Mouse (Mus musculus): ENCODE measurements around the gene Col4a6. TPM values are rescaled to one million over a fixed set of nuclear protein-coding genes. Genes with fewer than 3 reads are reported as not detected.

Col4a6 gene
- polyA plus RNA-seq, 1 experiment from 2014 or later: 0.84 TPM

DNA sequence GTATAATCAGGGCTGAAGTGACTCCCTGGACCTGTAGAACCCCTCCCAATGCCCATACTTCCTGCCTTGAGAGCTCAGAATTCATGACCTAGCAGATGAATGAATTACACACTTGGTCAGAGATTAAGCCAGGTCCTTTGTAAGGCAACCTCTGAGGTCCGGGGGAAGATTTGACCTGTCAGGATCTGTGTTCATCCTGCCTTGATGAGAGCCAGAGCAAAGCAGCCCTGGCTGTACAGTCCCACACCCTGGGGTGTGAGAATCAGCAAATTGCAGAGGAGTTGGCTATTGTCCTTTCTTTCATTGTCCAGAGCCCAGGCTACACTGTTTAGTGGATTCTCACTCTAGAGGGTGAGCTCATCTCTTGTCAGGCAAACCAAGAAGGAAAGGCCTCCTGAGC, 207.9 kb downstream of the Col4a6 start:
- Histone ChIP-seq H3K9ac (replicated peaks) (no peak overlapping the region), H3K4me3 (replicated peaks) (no peak overlapping the region), H3K36me3 (no peaks in the 10 kb centered on the region), H3K4me1 (replicated peaks) (no peaks in the 10 kb centered on the region), H3K9me3 (no peaks in the 10 kb centered on the region), H3K4me2 (no peak overlapping the region), H3K27me3 (peaks cover 22% of the 10 kb centered on the region), H3K27ac (no peak overlapping the region)
- WGBS: 43% methylated on average over 1 of the region's 1 CpGs
- no peak for ATAC-seq (ENCODE audit: insufficient number of reproducible peaks, insufficient read depth, low FRiP score, low TSS enrichment, low read depth)

DNA sequence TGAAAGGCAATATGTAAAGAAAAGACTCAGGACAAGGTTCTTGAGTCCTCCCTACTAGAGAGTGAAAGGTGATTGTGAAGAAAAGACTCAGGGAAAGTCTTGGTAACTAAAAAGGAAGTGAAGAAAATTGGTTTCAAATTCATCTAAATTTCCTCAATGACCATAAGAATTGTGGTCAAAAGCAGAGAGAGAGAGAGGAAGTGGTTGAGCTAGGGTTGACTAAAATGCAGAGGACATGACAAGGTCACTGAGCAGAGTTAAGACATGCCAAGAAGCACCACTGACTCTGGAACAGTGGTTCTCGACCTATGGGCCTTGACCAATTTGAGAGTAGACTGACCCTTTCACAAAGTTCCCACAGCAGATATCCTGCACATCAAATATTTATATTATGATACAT, 224.2 kb downstream of the Col4a6 start:
- Histone ChIP-seq H3K4me2 (no peak overlapping the region), H3K4me1 (replicated peaks) (no peaks in the 10 kb centered on the region), H3K27ac (no peak overlapping the region), H3K9me3 (no peaks in the 10 kb centered on the region), H3K9ac (replicated peaks) (no peak overlapping the region), H3K4me3 (replicated peaks) (no peak overlapping the region), H3K27me3 (peaks cover 9% of the 10 kb centered on the region), H3K36me3 (no peaks in the 10 kb centered on the region)
- WGBS: 63% methylated on average over 1 of the region's 1 CpGs
- no peak for ATAC-seq (ENCODE audit: insufficient number of reproducible peaks, insufficient read depth, low FRiP score, low TSS enrichment, low read depth)

DNA sequence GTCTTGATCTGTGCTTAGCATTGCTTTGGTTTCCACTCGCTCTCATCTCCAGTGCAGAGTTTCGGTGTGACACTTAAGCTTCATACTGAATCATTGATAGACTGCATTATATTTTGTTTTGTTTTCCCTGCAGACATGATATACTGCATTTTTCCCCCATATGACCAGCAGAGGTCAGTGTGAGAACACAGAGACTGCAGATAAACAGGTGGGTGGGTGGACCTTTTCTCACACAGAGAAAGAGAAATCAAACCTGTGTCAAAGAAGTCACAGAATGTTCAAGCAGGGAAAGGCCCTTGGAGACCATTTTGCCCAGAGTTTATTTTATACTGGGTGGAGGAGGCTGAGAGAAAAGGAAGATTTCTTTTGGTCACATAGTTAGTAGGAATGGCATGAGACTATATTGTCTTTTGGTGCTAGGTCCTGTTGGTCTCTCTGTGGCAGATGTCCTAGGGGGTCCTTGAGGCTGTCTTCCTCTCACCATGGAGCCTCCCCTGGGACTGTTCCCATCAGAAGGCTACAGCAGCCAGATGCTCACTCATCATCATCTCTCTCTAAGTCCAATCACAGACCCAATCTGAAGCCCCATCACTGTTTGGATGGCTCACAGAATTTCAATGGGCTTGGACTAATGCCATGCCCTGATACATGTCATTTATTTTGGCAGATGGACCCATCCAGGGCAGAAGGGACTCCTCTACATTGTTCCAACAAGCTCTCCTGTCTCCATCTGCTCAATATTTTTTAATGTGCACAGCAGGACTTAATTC, 237.1 kb downstream of the Col4a6 start:
- WGBS: 73% methylated on average over 2 of the region's 2 CpGs
- no peak for ATAC-seq (ENCODE audit: insufficient number of reproducible peaks, insufficient read depth, low FRiP score, low TSS enrichment, low read depth)
- Histone ChIP-seq H3K27me3 (peaks cover 39% of the 10 kb centered on the region), H3K9ac (replicated peaks) (no peak overlapping the region), H3K4me1 (replicated peaks) (no peaks in the 10 kb centered on the region), H3K4me2 (no peak overlapping the region), H3K4me3 (replicated peaks) (no peak overlapping the region), H3K27ac (no peak overlapping the region), H3K36me3 (no peaks in the 10 kb centered on the region), H3K9me3 (no peaks in the 10 kb centered on the region)

DNA sequence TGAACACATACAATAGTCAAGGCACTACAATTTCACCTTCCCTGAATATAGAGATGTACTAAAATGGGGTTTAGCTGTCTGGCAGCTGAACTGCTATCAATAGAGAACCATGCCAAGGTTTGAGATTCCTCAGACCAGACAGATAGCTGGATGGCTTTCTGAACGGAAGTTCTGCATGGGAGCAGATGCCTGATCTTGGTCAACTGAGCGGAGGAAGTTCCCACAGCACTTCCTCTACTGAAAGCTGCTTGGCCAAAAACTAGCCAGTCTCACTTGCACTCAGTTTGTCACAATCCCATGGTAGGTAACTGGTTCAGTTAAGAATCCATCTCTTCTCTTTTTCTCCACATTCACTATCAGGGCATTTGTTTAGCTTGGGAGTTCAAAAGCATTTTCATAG, 245.7 kb downstream of the Col4a6 start:
- WGBS: 90% methylated on average over 2 of the region's 2 CpGs
- H3K27ac ChIP-seq: no peak overlapping the region

DNA sequence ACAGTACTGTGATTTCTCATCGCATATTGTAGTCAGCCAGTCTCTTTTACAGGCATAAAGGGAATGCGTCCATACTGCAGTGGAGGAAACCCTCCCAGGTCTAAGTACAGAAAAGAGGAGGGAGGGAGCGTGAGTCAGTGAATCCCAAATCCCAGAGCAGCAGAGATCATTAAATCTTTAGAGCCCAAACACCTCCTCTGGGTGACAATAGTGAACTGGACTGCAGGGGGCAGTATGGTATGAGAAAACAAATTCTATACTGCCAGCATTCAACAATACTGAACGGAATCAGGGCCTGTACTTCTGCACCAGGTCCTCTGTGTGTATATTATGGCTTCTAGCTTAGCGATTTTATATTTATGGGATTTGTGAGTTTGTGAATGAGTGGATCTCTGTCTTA, 261.1 kb downstream of the Col4a6 start:
- no peak overlapping the region for H3K27ac ChIP-seq
- H3K27me3 ChIP-seq: peaks cover 32% of the 10 kb centered on the region
- no peak overlapping the region for H3K9ac ChIP-seq (replicated peaks)
- no peaks in the 10 kb centered on the region for H3K4me1 ChIP-seq (replicated peaks)
- 36% methylated on average over 5 of the region's 5 CpGs for WGBS
- H3K4me2 ChIP-seq: no peak overlapping the region
- no peaks in the 10 kb centered on the region for H3K9me3 ChIP-seq
- H3K4me3 ChIP-seq (replicated peaks): no peak overlapping the region
- no peak for ATAC-seq (ENCODE audit: insufficient number of reproducible peaks, insufficient read depth, low FRiP score, low TSS enrichment, low read depth)
- H3K36me3 ChIP-seq: no peaks in the 10 kb centered on the region

More for the DNA sequence above, 245.7 kb downstream of the Col4a6 start:
- Histone ChIP-seq H3K9me3 (no peaks in the 10 kb centered on the region), H3K9ac (replicated peaks) (no peak overlapping the region), H3K4me2 (no peak overlapping the region), H3K4me1 (replicated peaks) (no peaks in the 10 kb centered on the region), H3K27me3 (peaks cover 40% of the 10 kb centered on the region), H3K4me3 (replicated peaks) (no peak overlapping the region), H3K36me3 (no peaks in the 10 kb centered on the region)
- ATAC-seq (ENCODE audit: insufficient number of reproducible peaks, insufficient read depth, low FRiP score, low TSS enrichment, low read depth): no peak

DNA sequence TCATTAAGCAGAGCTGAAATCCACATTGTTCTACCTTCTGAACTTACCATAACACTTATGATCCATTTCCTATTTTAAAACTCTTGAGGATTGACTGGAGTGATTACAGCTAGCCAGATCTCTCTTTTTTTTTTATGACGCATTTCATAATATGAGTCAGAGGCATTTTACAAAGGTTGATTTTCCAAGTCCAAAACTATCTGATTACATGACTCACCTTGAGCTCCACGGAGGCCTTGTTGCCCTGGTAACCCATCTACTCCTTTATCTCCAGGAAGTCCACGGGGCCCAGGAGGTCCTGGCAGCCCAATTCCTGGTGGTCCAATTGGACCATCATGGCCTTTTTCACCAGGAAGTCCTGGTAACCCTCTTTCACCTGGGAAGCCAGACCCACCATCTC, 274.9 kb downstream of the Col4a6 start:
- no peaks in the 10 kb centered on the region for H3K4me1 ChIP-seq (replicated peaks)
- no peak overlapping the region for H3K27ac ChIP-seq
- no peak overlapping the region for H3K9ac ChIP-seq (replicated peaks)
- H3K9me3 ChIP-seq: no peaks in the 10 kb centered on the region
- no peaks in the 10 kb centered on the region for H3K36me3 ChIP-seq
- peaks cover 36% of the 10 kb centered on the region for H3K27me3 ChIP-seq
- no peak overlapping the region for H3K4me2 ChIP-seq
- no peak for ATAC-seq (ENCODE audit: insufficient number of reproducible peaks, insufficient read depth, low FRiP score, low TSS enrichment, low read depth)
- WGBS: 80% methylated on average over 3 of the region's 3 CpGs
- no peak overlapping the region for H3K4me3 ChIP-seq (replicated peaks)

DNA sequence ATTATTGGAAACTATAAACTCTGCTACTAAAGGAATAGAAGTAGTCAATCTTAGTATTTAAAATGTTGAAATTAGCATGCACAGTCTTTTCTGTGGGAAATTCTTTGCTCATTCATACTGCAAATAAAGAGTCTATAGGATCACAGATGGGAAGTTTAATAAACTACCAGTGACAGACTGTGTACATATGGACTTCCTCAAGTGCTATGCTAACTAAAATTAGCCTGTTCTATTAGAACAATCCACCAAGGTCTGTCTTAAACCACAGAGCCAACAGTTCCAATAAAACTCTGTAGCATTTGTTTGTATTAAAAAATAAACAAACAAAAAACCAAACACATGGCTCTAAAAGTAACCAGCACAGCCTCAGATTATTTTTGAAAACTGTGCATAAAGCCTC, 278.8 kb downstream of the Col4a6 start:
- H3K27me3 ChIP-seq: peaks cover 52% of the 10 kb centered on the region
- no peak overlapping the region for H3K4me3 ChIP-seq (replicated peaks)
- no peaks in the 10 kb centered on the region for H3K4me1 ChIP-seq (replicated peaks)
- no peak overlapping the region for H3K9ac ChIP-seq (replicated peaks)
- no peaks in the 10 kb centered on the region for H3K9me3 ChIP-seq
- H3K27ac ChIP-seq: no peak overlapping the region
- H3K36me3 ChIP-seq: no peaks in the 10 kb centered on the region
- no peak for ATAC-seq (ENCODE audit: insufficient number of reproducible peaks, insufficient read depth, low FRiP score, low TSS enrichment, low read depth)
- no peak overlapping the region for H3K4me2 ChIP-seq

DNA sequence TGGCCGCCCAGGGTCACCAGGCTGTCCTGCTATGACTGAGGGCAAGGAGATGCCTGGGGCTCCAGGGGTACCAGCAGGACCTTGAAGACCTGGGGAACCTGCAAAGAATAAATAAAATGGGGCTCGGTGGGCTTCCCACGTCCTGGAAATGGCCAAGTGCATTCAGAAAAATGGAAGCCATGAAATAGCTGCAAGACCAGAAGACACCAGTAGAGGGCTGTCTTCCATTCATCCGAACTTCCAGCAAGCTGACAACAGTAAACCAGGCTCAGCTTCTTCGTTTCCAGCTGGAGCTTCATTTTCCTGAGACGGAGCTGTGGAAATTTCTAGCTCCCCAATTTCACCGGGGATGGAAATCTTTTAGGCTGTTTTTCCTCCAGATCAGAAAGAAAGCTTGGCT, 298.5 kb downstream of the Col4a6 start:
- 40% methylated on average over 7 of the region's 7 CpGs for WGBS
- no peak overlapping the region for H3K4me3 ChIP-seq (replicated peaks)
- H3K27ac ChIP-seq: no peak overlapping the region
- ATAC-seq (ENCODE audit: insufficient number of reproducible peaks, insufficient read depth, low FRiP score, low TSS enrichment, low read depth): no peak
- no peak overlapping the region for H3K4me2 ChIP-seq
- no peaks in the 10 kb centered on the region for H3K36me3 ChIP-seq
- no peak overlapping the region for H3K9ac ChIP-seq (replicated peaks)
- no peaks in the 10 kb centered on the region for H3K4me1 ChIP-seq (replicated peaks)
- no peaks in the 10 kb centered on the region for H3K9me3 ChIP-seq
- H3K27me3 ChIP-seq: peaks cover 57% of the 10 kb centered on the region

DNA sequence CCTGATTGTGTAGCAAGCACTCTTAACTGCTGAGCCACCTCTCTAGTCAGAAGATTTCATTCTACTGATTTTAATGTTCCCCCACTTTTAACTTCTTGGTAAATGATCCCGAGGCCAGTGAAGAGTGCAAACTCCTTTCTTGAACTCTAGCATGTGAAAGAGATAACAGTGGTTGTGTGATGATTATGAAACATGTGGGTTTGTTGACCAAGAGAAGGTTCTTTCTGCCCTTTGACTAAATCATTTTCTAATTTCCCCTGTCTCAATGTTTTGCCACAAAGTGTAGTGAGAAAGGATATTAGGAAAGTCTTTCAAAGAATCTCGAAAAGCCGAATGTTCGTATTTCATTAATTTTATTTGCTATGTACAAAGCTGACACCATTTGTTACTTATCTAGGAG, 308.8 kb downstream of the Col4a6 start:
- no peak for ATAC-seq (ENCODE audit: insufficient number of reproducible peaks, insufficient read depth, low FRiP score, low TSS enrichment, low read depth)
- no peaks in the 10 kb centered on the region for H3K36me3 ChIP-seq
- no peak overlapping the region for H3K4me2 ChIP-seq
- H3K27ac ChIP-seq: no peak overlapping the region
- H3K4me1 ChIP-seq (replicated peaks): no peaks in the 10 kb centered on the region
- no peak overlapping the region for H3K4me3 ChIP-seq (replicated peaks)
- 91% methylated on average over 4 of the region's 4 CpGs for WGBS
- H3K27me3 ChIP-seq: peaks cover 42% of the 10 kb centered on the region
- no peak overlapping the region for H3K9ac ChIP-seq (replicated peaks)
- no peaks in the 10 kb centered on the region for H3K9me3 ChIP-seq

DNA sequence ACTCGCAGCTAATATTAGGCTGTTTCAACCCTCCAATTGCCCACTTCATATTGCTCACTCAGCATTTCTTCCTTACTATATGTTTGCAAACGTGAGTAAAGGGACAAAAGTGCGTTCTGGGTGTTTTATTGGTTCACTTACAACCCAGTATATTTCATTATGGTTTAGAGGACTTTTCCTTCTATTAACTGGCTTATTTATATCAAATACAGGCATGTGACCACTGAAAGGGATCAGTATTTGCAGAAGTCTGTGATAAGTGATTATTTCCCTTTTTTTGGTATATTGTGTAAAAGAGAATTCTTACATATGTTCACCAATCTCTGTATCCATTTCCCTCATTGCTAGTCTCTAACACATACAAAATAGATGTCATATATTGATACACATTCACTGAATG, 313.5 kb downstream of the Col4a6 start:
- no peaks in the 10 kb centered on the region for H3K4me1 ChIP-seq (replicated peaks)
- no peak overlapping the region for H3K9ac ChIP-seq (replicated peaks)
- no peaks in the 10 kb centered on the region for H3K36me3 ChIP-seq
- WGBS: 61% methylated on average over 3 of the region's 3 CpGs
- no peak overlapping the region for H3K4me3 ChIP-seq (replicated peaks)
- H3K4me2 ChIP-seq: no peak overlapping the region
- H3K27me3 ChIP-seq: peaks cover 26% of the 10 kb centered on the region
- no peak for ATAC-seq (ENCODE audit: insufficient number of reproducible peaks, insufficient read depth, low FRiP score, low TSS enrichment, low read depth)
- H3K9me3 ChIP-seq: no peaks in the 10 kb centered on the region
- no peak overlapping the region for H3K27ac ChIP-seq

DNA sequence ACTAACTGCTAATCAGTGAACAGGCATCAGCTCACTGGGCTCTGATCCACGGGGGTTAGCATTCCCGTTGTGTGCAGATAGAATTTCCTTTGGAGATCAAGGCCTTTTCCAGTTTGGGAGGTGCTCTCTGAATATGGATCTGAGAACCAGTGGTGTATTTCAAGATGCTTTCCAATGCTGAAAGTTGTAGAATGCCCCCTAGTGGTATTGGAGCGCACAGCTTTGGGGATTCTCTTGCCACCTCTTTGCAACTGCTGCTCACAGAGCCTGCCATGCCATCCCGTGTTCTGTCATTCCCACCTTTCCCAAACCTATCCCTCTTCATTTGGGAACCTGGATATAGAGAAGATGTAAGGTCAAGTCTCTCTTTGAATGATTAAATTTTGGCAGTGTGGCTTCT, 315.7 kb downstream of the Col4a6 start:
- Histone ChIP-seq H3K27ac (no peak overlapping the region), H3K4me2 (no peak overlapping the region), H3K27me3 (peaks cover 44% of the 10 kb centered on the region), H3K9ac (replicated peaks) (no peak overlapping the region), H3K4me1 (replicated peaks) (no peaks in the 10 kb centered on the region), H3K36me3 (no peaks in the 10 kb centered on the region), H3K4me3 (replicated peaks) (no peak overlapping the region), H3K9me3 (no peaks in the 10 kb centered on the region)
- 37% methylated on average over 4 of the region's 4 CpGs for WGBS
- no peak for ATAC-seq (ENCODE audit: insufficient number of reproducible peaks, insufficient read depth, low FRiP score, low TSS enrichment, low read depth)

DNA sequence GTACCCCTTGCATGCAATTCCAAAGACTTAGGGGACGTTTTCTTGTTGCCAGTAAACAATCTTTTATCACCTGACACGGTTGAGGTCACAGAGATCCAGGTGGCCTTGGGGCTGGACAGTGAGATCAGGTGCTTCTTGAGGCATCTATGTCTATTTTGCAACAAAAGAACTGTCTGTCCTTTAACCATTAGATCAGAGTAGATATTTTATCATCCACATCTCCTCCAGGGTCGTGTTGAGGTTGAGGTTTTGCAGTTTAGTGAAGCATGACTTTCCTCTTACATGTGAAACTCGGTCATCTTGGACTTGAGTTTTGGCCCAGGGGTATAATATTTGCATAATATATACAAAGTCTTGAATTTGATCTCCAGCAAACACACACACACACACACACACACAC, 316.2 kb downstream of the Col4a6 start:
- Histone ChIP-seq H3K9ac (replicated peaks) (no peak overlapping the region), H3K27me3 (peaks cover 50% of the 10 kb centered on the region), H3K36me3 (no peaks in the 10 kb centered on the region), H3K4me1 (replicated peaks) (no peaks in the 10 kb centered on the region), H3K4me3 (replicated peaks) (no peak overlapping the region), H3K27ac (no peak overlapping the region), H3K4me2 (no peak overlapping the region), H3K9me3 (no peaks in the 10 kb centered on the region)
- no peak for ATAC-seq (ENCODE audit: insufficient number of reproducible peaks, insufficient read depth, low FRiP score, low TSS enrichment, low read depth)
- WGBS: 70% methylated on average over 4 of the region's 4 CpGs
